Mouse (Mus musculus): ENCODE data around the gene Uba1.
A peak's percentile ranks its signal among the peaks of the same experiment; 100 is the strongest.

Gene Uba1

GRCm38 (mm10) chrX:20658026-20658652 lies at the start of gene Uba1:
TSS of gene Uba1 (plus strand) at chrX:20658326.
- DNase-seq (ENCODE audit: low read depth) = peak; percentile 84

GRCm38 (mm10) chrX:20608500-20608899 lies 49.6 kb upstream of the Uba1 start:
- no peak for DNase-seq (ENCODE audit: low read depth)

- DNase-seq (ENCODE audit: low read depth) = no peak
Measured at GRCm38 (mm10) chrX:20616861-20617175, 41.3 kb upstream of the Uba1 start.

- DNase-seq (ENCODE audit: low read depth) = peak; percentile 89
Measured at GRCm38 (mm10) chrX:20617176-20617902, 40.8 kb upstream of the Uba1 start, which contains the start of the genes Rbm10 and Ndufb11. TSS of gene Rbm10 (plus strand) at chrX:20617503. TSS of gene Ndufb11 (minus strand) at chrX:20617619.

- no peak for DNase-seq (ENCODE audit: low read depth)
Measured at GRCm38 (mm10) chrX:20617903-20618399, 40.2 kb upstream of the Uba1 start.

- no peak for DNase-seq (ENCODE audit: low read depth)
Measured at GRCm38 (mm10) chrX:20638141-20638540, 20.0 kb upstream of the Uba1 start.

GRCm38 (mm10) chrX:20644780-20645179 lies 13.3 kb upstream of the Uba1 start:
- DNase-seq (ENCODE audit: low read depth) = no peak

GRCm38 (mm10) chrX:20657593-20657992 lies 533 bp upstream of the Uba1 start:
- DNase-seq (ENCODE audit: low read depth) = no peak

- peak; percentile 36 for DNase-seq (ENCODE audit: low read depth)
Measured at GRCm38 (mm10) chrX:20658891-20659406, 823 bp downstream of the Uba1 start.

- DNase-seq (ENCODE audit: low read depth) = no peak
Measured at GRCm38 (mm10) chrX:20662317-20662715, 4.2 kb downstream of the Uba1 start.

- DNase-seq (ENCODE audit: low read depth) = peak; percentile 89
Measured at GRCm38 (mm10) chrX:20662716-20663443, 4.8 kb downstream of the Uba1 start.

- no peak for DNase-seq (ENCODE audit: low read depth)
Measured at GRCm38 (mm10) chrX:20663444-20663790, 5.3 kb downstream of the Uba1 start.

GRCm38 (mm10) chrX:20687519-20688067 lies 29.5 kb downstream of the Uba1 start, which contains the start of gene Cdk16:
TSS of gene Cdk16 (plus strand) at chrX:20687954.
- DNase-seq (ENCODE audit: low read depth) = peak; percentile 92

GRCm38 (mm10) chrX:20688068-20688547 lies 30.0 kb downstream of the Uba1 start:
- peak; percentile 87 for DNase-seq (ENCODE audit: low read depth)

- peak; percentile 65 for DNase-seq (ENCODE audit: low read depth)
Measured at GRCm38 (mm10) chrX:20688615-20689014, 30.5 kb downstream of the Uba1 start.

GRCm38 (mm10) chrX:20691566-20691965 lies 33.4 kb downstream of the Uba1 start:
- no peak for DNase-seq (ENCODE audit: low read depth)

GRCm38 (mm10) chrX:20692616-20693015 lies 34.5 kb downstream of the Uba1 start:
- DNase-seq (ENCODE audit: low read depth) = no peak

GRCm38 (mm10) chrX:20695842-20696241 lies 37.7 kb downstream of the Uba1 start:
- no peak for DNase-seq (ENCODE audit: low read depth)

GRCm38 (mm10) chrX:20703741-20704290 lies 45.7 kb downstream of the Uba1 start, which contains the start of gene Usp11:
TSS of gene Usp11 (plus strand) at chrX:20703906.
- no peak for DNase-seq (ENCODE audit: low read depth)

GRCm38 (mm10) chrX:20704295-20705082 lies 46.4 kb downstream of the Uba1 start:
- DNase-seq (ENCODE audit: low read depth) = peak; percentile 85

GRCm38 (mm10) chrX:20705083-20705402 lies 46.9 kb downstream of the Uba1 start:
- no peak for DNase-seq (ENCODE audit: low read depth)

Measured in naive thymus-derived CD4-positive, alpha-beta T cell, adult 2 months (primary cell).